Mouse (Mus musculus): ENCODE data around the gene Dpf1. TPM values are rescaled to one million over a fixed set of nuclear protein-coding genes. Genes with fewer than 3 reads are reported as not detected.

The Dpf1 gene
- total and polyA plus RNA-seq, 3 experiments, result 9.4 to 47.4 (median 23.8) TPM

DNA sequence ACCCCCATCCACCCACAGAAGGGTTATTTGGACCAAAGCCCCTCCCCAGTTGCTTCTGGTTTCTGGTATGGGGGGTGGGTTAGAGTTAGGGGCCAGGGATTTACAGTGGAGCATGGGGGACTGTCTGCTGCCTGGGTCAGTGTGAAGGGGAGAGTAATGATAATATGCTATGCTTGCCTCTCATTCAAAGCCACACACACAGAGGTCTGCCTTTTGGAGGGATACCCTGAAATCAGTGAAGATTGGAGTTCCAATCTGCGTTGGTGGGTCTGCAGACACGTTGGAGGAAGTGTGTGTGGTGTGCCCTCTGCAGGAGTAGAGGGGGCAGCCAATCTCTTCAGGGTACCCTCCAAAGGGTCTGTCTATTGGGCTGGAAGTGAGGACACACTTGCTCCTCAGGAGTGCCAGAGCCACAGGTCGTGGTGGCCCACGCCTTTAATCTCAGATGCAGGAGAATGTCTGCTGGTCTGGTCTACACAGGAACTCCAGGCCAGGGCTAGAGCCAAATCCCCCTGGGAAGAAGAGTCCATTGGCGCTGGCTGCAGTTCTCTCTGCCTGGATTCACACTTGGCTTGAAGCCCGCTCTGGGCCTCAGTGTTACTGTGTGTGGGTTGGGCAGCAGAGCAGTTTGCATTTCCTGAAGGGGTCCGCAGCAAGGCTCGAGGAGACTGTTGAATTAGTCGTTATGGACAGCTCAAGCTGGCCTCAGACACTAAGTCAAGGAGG is 1.7 kb downstream of the Dpf1 start:
- TF ChIP-seq GATA2 (IDR thresholded peaks at IDR 0.05; ENCODE audit: borderline replicate concordance, low read depth, low read length), result no peak
- no peak for TF ChIP-seq GATA1 (IDR thresholded peaks at IDR 0.05; ENCODE audit: borderline replicate concordance, low read length)
- Histone ChIP-seq H3K36me3 (replicated peaks) (peaks cover 30% of the 10 kb centered on the region), H3K9me3 (replicated peaks) (no peaks in the 10 kb centered on the region), H3K27me3 (ENCODE audit: insufficient read depth, low read length) (peaks cover 21% of the 10 kb centered on the region), H3K4me3 (ENCODE audit: low read depth, low read length) (peak overlapping the region; percentile 72), H3K4me1 (ENCODE audit: insufficient read depth, low read depth, low read length) (peaks cover 75% of the 10 kb centered on the region)
- DNase-seq (ENCODE audit: low spot score) (no peak), ATAC-seq (ENCODE audit: extremely low read depth, insufficient number of reproducible peaks, low FRiP score, poor library complexity, severe bottlenecking) (no peak)

GRCm38 (mm10) chr7:29306108-29306507 is 2.4 kb downstream of the Dpf1 start:
- peaks cover 29% of the 10 kb centered on the region for H3K36me3 ChIP-seq (replicated peaks)
- H3K4me1 ChIP-seq (ENCODE audit: insufficient read depth, low read depth, low read length), result peaks cover 82% of the 10 kb centered on the region
- peak overlapping the region; percentile 33; the same call in 1 of the 2 replicates for H3K4me3 ChIP-seq (ENCODE audit: low read depth, low read length)
- DNase-seq (ENCODE audit: low spot score) (no peak), ATAC-seq (ENCODE audit: extremely low read depth, insufficient number of reproducible peaks, low FRiP score, poor library complexity, severe bottlenecking) (no peak)
- H3K27me3 ChIP-seq (ENCODE audit: insufficient read depth, low read length), result peaks cover 21% of the 10 kb centered on the region
- TF ChIP-seq TAL1 (conservative IDR thresholded peaks at IDR 0.05; ENCODE audit: low read depth, low read length) (no peak), GATA2 (IDR thresholded peaks at IDR 0.05; ENCODE audit: borderline replicate concordance, low read depth, low read length) (no peak), CTCF (IDR thresholded peaks at IDR 0.05; ENCODE audit: low read depth, low read length) (no peak), POLR2AphosphoS5 (IDR thresholded peaks at IDR 0.05; ENCODE audit: insufficient replicate concordance, low read depth, low read length) (no peak), GATA1 (IDR thresholded peaks at IDR 0.05; ENCODE audit: borderline replicate concordance, low read length) (no peak)
- H3K9me3 ChIP-seq (replicated peaks), result no peaks in the 10 kb centered on the region

DNA sequence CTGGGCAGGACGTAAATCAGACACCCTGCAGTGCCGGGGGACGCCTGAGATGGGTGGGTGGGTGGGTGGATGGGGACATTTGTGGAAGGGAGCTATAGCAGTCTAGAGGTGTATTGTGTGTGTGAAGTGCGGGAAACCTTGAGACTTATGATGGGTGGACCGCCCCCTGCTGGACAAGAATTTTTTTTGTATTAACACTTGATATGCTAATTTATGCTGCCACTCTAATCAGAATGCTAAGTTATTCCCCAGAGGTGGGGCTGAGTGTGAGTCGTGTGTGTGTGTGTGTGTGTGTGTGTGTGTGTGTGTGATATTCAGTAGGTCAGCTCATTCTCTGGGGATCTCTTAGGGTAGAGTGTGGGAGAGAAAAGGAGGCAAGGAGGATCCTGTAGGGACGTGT is 2.9 kb downstream of the Dpf1 start:
- no peak for DNase-seq (ENCODE audit: low spot score)
- peaks cover 21% of the 10 kb centered on the region for H3K27me3 ChIP-seq (ENCODE audit: insufficient read depth, low read length)
- H3K4me1 ChIP-seq (ENCODE audit: insufficient read depth, low read depth, low read length), result peaks cover 84% of the 10 kb centered on the region
- no peaks in the 10 kb centered on the region for H3K9me3 ChIP-seq (replicated peaks)
- H3K4me3 ChIP-seq (ENCODE audit: low read depth, low read length), result peak overlapping the region; percentile 83; the same call in 1 of the 2 replicates
- TF ChIP-seq GATA2 (IDR thresholded peaks at IDR 0.05; ENCODE audit: borderline replicate concordance, low read depth, low read length), result no peak
- no peak for TF ChIP-seq GATA1 (IDR thresholded peaks at IDR 0.05; ENCODE audit: borderline replicate concordance, low read length)
- no peak for TF ChIP-seq TAL1 (conservative IDR thresholded peaks at IDR 0.05; ENCODE audit: low read depth, low read length)
- no peak for TF ChIP-seq POLR2AphosphoS5 (IDR thresholded peaks at IDR 0.05; ENCODE audit: insufficient replicate concordance, low read depth, low read length)
- TF ChIP-seq CTCF (IDR thresholded peaks at IDR 0.05; ENCODE audit: low read depth, low read length), result no peak
- no peak for ATAC-seq (ENCODE audit: extremely low read depth, insufficient number of reproducible peaks, low FRiP score, poor library complexity, severe bottlenecking)
- peaks cover 31% of the 10 kb centered on the region for H3K36me3 ChIP-seq (replicated peaks)

GRCm38 (mm10) chr7:29307350-29308104 is 3.8 kb downstream of the Dpf1 start:
- peak; percentile 99 for DNase-seq (ENCODE audit: low spot score)
- peaks cover 21% of the 10 kb centered on the region for H3K27me3 ChIP-seq (ENCODE audit: insufficient read depth, low read length)

DNA sequence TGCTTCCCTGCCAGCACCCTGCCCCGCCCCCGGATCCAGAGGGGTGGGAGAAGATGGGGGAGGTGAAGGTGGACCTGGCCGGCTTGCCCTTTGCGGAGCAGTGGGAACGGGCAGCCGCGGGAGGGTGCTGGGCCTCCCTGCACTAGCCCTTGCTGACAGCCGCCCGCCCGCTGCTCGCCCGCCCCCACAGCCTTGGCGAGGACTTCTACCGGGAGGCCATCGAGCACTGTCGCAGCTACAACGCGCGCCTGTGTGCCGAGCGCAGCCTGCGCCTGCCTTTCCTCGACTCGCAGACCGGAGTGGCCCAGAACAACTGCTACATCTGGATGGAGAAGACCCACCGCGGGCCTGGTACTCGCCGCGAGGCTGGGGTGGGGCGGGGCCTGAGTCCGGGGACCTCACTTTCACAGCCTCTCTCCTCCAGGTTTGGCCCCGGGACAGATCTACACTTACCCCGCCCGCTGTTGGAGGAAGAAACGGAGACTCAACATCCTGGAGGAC is 5.5 kb downstream of the Dpf1 start:
- peak; percentile 39 for DNase-seq (ENCODE audit: low spot score)
- Histone ChIP-seq H3K27me3 (ENCODE audit: insufficient read depth, low read length) (peaks cover 16% of the 10 kb centered on the region), H3K36me3 (replicated peaks) (peaks cover 47% of the 10 kb centered on the region), H3K4me3 (ENCODE audit: low read depth, low read length) (peak overlapping the region; percentile 79), H3K4me1 (ENCODE audit: insufficient read depth, low read depth, low read length) (peaks cover 95% of the 10 kb centered on the region), H3K9me3 (replicated peaks) (no peaks in the 10 kb centered on the region)
- no peak for TF ChIP-seq GATA2 (IDR thresholded peaks at IDR 0.05; ENCODE audit: borderline replicate concordance, low read depth, low read length)
- TF ChIP-seq TAL1 (conservative IDR thresholded peaks at IDR 0.05; ENCODE audit: low read depth, low read length), result no peak
- TF ChIP-seq CTCF (IDR thresholded peaks at IDR 0.05; ENCODE audit: low read depth, low read length), result no peak
- TF ChIP-seq POLR2AphosphoS5 (IDR thresholded peaks at IDR 0.05; ENCODE audit: insufficient replicate concordance, low read depth, low read length), result no peak
- TF ChIP-seq GATA1 (IDR thresholded peaks at IDR 0.05; ENCODE audit: borderline replicate concordance, low read length), result no peak
- no peak for ATAC-seq (ENCODE audit: extremely low read depth, insufficient number of reproducible peaks, low FRiP score, poor library complexity, severe bottlenecking)

More at GRCm38 (mm10) chr7:29307350-29308104, 3.8 kb downstream of the Dpf1 start:
- H3K4me3 ChIP-seq (ENCODE audit: low read depth, low read length), result peak overlapping the region; percentile 83
- ATAC-seq (ENCODE audit: extremely low read depth, insufficient number of reproducible peaks, low FRiP score, poor library complexity, severe bottlenecking), result peak; percentile 87
- no peaks in the 10 kb centered on the region for H3K9me3 ChIP-seq (replicated peaks)
- TF ChIP-seq TAL1 (conservative IDR thresholded peaks at IDR 0.05; ENCODE audit: low read depth, low read length), result no peak
- no peak for TF ChIP-seq GATA1 (IDR thresholded peaks at IDR 0.05; ENCODE audit: borderline replicate concordance, low read length)
- TF ChIP-seq GATA2 (IDR thresholded peaks at IDR 0.05; ENCODE audit: borderline replicate concordance, low read depth, low read length), result no peak
- TF ChIP-seq CTCF (IDR thresholded peaks at IDR 0.05; ENCODE audit: low read depth, low read length), result no peak
- TF ChIP-seq POLR2AphosphoS5 (IDR thresholded peaks at IDR 0.05; ENCODE audit: insufficient replicate concordance, low read depth, low read length), result 0 out of 2 replicates have a peak, but pooled peaks have one; percentile 32
- H3K4me1 ChIP-seq (ENCODE audit: insufficient read depth, low read depth, low read length), result peaks cover 93% of the 10 kb centered on the region
- peaks cover 35% of the 10 kb centered on the region for H3K36me3 ChIP-seq (replicated peaks)

DNA sequence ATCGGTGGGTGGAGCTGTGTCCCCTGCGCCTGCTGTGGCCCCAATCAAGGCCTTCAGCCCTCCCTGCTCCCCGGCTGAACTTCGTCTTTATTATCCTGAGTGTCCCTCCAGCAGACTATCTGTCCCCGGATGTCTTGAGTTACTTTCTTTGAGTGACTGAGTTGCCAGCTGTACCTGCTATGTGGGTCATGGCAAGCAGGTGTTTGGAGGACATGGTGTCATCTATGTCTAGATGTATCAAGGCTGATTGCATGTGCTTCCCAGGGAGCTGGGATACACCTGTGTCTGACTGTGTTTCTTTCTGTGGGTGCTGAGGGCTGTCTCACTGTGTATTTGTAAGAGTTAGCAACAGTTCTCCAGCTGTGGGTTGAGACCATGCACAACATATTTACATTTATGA is 6.0 kb downstream of the Dpf1 start:
- TF ChIP-seq CTCF (IDR thresholded peaks at IDR 0.05; ENCODE audit: low read depth, low read length) (no peak), POLR2AphosphoS5 (IDR thresholded peaks at IDR 0.05; ENCODE audit: insufficient replicate concordance, low read depth, low read length) (no peak), TAL1 (conservative IDR thresholded peaks at IDR 0.05; ENCODE audit: low read depth, low read length) (no peak), GATA1 (IDR thresholded peaks at IDR 0.05; ENCODE audit: borderline replicate concordance, low read length) (no peak), GATA2 (IDR thresholded peaks at IDR 0.05; ENCODE audit: borderline replicate concordance, low read depth, low read length) (no peak)
- DNase-seq (ENCODE audit: low spot score) (no peak), ATAC-seq (ENCODE audit: extremely low read depth, insufficient number of reproducible peaks, low FRiP score, poor library complexity, severe bottlenecking) (no peak)
- no peaks in the 10 kb centered on the region for H3K9me3 ChIP-seq (replicated peaks)
- peaks cover 11% of the 10 kb centered on the region for H3K27me3 ChIP-seq (ENCODE audit: insufficient read depth, low read length)
- peaks cover 95% of the 10 kb centered on the region for H3K4me1 ChIP-seq (ENCODE audit: insufficient read depth, low read depth, low read length)
- peaks cover 52% of the 10 kb centered on the region for H3K36me3 ChIP-seq (replicated peaks)
- H3K4me3 ChIP-seq (ENCODE audit: low read depth, low read length), result peak overlapping the region; percentile 79

Measured in G1E (cell line).